Mouse (Mus musculus) urinary bladder, postnatal 4 days (tissue): ENCODE results near the gene Zfp13.
"Not testable (repeated sequence)": the region's sequence is repeated elsewhere in the genome, so short reads cannot be mapped to it uniquely, and the experiment has no call there.

Experiments
- DNase-seq, 2 experiments: peaks; one replicate each; pipeline ENCODE4 v3.0.0; 2021 to 2022; ENCODE audit warnings: low spot score in 2 of 2

The Zfp13 gene

DNA sequence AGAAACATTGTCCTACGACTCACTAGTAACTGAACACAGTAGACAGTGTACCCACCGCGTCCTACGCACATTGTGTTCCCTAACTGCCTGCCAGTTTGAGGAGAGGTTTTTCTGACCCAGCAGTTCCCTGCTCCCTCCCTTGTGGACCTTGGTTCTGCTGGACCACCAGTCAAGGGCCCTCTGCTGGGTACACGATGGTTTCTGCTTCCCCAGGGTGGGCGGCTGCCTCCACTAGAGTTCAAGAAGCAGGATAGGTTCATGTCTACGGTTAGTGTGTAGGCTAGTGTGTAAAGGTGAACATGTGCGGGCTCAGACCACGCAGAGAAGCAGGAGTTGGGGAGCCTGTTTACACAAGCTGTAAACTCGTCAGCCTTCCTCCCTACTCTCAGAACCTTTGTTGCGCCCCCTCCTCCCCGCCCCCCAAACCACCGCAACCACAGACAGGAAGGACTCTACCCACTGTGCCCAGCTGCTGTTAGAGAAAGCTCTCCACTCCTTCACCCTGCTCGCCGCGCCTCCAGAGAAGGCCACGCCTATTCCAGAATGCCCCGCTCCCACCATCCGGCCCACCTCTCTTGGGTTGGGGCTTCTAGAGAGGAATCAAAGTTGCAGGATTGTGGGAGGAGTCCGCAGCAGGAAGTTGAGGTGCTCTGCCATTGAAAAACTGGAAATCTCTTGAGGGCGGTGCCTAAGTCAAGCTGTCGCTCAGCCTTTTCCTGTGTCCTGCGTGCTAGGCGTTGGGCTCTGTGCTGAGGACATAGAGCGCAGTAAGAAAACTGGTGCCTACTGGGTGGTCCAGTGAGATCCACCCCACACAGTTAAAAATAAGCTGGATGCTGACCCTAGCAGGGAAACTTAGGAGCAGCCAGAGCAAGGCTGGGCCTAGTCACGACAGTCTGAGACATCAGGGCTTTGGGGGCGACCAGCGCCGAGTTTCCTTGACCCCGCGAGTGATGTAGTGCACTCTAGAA, at the start of gene Zfp13:
Gene Zfp13 (minus strand): TSS at position 906 of the 971 bp plus-strand sequence.
- DNase-seq: peak; percentile 87 to 88

DNA sequence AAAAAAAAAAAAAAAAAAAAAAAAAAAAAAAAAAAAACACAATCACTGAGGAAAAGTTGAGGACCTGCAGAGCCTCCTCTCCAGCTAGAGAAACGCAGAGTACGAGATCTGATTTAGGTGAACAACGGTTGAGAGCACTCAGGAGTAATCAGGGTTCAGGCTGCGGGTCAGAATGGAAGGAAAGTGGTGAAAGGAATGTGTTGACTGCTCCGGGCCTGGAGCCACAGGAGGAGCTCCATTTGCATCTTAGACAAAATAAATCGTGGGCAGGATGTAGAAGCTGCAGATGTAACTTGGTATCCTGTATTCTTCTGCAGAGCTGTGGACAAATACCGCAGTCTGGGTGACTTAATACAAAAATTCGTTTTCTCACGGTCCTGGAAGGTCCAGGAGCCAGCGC, 46.6 kb upstream of the Zfp13 start:
- no peak for DNase-seq

DNA sequence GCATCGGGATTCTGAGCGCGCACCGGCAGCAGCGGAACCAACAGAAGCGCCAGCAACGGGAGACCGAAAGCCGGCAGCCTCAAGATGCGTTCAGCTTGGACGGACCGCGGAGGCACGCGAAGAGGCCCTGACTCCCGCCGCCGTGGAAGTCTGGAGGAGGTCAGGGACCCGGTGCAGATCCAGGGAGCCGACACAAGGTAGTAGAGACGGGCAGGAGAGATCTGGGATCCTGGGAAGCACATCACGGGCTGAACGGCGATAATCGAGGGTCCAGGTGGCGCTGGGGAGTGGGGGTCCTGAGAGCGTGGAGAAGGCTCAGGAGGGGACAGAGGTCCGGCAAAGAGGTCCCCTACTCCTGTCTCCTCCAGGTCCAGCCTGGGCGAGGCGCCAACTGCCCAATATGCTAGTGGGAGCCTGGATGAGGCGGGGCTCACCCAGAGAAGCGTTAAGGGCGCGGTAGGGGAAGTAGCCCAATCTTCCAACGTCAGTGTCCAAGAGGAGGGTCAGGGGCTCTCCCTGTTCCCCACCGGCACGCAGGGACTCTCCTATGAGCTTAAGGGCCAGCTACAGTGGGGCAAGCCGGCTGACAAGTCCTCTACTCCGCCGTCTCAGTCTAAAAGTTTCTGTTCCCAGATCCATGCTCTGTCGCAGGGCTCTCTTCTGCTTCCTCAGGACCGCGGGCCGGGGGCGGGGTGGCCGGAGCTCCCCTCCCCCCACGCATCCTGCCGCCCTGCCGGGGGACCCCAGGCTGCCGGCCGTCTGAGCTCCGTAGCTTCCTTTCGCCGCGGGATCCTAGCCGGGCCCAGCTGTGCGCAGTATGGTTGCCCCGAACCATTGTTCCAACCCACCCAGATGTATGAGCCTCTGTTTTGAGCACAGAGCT, 45.6 kb upstream of the Zfp13 start, which contains the start of gene Mmp25:
Gene Mmp25 (minus strand): TSS at position 665 of the 883 bp plus-strand sequence.
- peak in 1 of 2 experiments; percentile 60 for DNase-seq

DNA sequence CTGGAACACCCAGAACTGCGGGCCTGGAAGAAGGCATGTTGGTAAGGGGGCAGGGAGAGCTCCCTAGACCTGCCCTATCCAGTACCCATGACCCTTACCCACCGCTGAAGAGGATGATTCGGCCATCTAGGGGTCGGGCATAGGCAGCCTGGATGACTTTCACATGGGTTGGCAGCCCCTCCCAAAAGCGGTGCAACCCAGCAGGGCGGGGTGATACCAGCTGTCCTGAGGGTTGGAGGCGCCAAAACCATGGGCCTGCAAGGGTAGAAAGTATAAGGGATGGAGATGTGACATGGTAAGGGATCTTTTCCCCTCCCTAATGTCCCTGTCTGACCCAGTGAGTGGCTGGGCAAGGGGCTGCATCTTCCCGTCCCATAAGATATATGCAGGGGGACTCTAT, 32.0 kb upstream of the Zfp13 start:
- no peak for DNase-seq

DNA sequence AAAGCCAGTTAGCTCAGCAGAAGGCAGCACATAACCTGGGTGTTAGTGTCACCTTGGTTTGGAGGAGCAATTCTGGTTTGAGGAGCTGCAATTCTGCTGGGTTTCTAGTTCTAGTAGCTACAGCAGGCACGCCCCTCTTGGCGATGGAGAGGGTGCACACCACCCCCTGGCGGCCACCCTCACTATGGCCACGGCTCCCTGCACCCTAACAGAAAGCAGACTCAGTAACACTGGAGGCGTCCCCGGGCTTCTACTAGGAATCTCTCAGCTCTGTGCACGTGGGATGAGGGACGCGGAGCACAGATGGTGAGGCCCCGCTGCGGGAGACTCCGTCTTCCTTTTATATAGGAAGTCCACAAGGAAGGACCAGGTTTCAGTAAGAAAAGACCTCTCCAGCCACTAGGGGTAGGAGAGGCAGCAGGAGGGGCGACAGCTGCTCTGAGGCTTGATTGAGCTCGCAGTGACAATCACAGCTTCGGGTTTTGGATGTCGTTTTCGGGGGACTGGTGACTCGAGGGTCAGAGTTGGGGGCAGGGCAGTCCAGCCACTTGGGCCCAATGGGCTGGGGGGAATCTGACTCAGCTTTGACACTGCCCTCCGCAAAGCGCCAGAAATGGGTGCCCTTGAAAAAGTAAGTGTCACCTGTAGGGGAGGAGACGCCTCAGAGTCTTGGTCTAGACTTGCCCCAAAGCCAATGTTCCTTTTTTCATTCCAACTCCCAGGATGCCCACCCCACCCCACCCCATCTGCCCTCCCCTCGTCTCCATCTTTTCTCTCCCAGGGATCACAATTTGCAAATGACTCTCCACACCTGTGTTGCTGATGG, 31.1 kb upstream of the Zfp13 start:
- peak; percentile 75 to 88 for DNase-seq

DNA sequence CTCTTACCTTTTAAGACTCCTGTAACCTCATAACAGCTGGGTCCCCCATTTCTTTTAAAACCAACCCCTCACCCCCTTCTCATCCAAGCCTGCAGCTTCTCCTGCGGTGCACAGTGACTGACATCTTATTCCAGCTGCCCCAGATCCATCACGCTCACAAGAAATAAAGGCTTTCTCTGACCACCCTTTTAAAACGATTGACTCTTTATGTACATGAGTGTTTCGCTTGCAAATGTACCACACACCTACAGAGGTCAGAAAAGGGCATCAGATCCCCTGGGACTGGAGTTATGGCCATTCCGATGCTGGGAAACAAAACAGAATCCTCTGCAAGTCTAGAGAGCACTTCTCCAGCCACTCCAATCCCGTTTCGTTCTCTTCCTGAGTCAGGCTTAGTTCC, 28.5 kb upstream of the Zfp13 start:
- no peak for DNase-seq

DNA sequence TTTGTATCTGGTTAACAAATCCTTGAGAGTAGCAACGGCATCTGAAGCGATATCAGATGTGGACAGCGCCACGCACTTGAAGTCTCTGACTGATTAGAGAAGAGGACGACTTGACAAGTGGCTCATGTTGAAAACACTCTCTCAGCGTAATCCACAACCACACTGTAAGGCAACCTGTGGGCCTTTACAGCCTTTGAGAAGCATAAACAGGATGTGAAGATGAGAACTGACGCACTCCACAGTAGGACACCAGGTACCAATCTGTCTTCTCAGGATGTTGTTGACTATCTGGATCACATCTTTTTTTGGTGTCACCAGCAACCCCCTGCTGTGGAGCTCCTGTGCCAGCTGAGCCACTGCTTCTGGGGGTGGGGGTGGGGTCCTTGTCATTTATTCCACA, 21.1 kb upstream of the Zfp13 start:
- DNase-seq: no peak

DNA sequence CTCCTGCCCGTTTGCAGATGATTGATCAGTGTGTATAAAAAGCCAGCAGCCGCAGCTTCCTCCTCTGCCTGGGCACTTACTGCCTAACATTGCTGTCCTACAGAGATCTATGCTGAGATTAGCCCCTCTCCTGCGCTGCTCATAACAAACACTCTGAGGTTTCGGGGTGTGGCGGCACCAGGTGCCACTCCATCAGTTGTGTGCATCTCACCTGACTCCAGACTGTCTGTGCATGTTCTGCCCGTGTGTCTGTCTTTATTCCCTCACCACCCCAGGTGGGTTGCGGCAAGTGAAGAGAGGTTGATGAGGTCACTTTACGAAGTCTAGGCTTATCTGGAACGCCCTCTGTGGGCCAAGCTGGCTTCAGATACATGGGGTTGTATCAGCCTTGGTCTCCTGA, 17.8 kb upstream of the Zfp13 start:
- DNase-seq: no peak

DNA sequence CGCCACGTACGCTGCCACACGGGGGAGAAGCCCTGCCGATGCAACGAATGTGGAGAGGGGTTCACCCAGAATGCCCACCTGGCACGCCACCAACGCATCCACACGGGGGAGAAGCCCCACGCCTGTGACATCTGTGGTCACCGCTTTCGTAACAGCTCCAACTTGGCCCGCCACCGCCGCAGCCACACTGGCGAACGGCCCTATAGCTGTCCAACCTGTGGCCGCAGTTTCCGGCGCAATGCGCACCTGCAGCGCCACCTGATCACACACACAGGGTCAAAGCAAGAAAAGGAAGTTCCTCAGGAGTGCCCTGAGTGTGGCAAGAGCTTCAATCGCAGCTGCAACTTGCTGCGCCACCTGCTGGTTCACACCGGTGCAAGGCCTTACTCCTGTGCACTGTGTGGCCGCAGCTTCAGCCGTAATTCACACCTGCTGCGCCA, 11.1 kb upstream of the Zfp13 start:
- DNase-seq: no peak

DNA sequence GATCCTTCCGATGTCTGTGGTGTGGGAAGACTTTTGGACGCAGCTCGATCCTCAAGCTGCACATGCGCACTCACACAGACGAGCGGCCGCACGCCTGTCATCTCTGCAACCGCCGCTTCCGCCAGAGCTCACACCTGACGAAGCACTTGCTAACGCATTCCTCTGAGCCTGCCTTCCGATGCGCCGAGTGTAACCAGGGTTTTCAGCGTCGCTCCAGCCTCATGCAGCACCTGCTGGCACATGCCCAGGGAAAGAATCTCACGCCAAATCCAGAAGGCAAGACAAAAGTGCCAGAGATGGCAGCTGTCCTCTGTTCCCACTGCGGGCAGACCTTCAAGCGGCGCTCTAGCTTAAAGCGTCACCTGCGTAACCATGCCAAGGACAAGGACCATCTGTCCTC, 10.3 kb upstream of the Zfp13 start:
- no peak for DNase-seq

DNA sequence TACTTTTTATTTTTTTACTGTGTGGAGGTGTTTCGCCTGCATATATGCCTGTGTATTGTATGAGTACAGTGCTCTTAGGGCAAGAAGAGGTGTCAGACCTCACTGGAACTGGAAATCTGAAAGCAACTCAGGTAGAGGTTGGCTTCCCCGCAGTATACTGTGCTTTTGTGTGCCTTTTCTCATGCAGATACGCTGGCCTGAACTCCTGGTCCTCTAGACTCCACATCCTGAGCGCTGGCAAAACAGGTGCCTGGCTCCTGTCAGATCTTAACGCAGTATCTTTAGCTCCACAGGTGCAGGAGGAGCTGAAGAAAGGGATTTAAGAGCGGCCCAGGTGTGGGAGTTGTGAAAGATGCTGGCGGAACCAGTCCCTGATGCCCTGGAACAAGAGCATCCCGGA, 5.9 kb upstream of the Zfp13 start:
- no peak for DNase-seq

DNA sequence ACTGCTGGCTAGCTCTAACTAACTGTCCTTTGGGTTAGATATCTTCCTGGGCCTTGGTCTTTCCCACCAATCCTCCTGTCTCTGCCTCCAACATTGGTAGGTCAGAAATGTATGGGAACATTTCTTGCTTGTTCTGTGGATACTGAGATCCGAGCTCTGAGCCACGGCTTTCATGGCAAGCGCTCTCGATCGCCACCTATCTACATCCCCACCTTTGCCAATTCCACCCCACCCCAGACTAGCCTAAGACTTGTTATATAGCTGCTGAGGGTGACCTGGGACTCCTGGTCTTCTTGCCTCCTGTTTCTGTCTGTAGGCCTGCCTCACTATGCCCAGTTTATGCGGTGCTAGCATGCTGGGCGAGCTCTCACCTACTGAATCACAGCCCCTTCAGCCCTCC, 5.1 kb upstream of the Zfp13 start:
- DNase-seq: no peak

DNA sequence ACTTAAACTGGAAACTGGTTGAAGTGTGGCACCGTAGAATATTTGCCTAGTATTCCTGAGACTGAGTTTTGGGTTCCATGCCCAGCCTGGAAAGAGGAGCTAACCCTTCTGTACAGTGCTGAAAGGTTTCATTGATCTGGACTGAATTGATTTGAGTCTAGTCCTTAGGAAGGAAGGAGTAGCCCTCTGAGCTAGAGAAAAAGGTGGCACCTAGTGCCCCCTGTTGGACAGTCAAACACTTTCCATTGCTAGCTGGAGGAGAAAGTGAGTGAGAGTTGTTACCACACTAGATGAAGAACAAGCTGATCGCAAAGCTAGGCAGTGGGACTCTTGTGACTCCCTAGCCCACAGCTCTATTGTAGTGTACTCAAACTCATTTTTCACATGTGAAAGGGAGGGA, 4.3 kb upstream of the Zfp13 start:
- no peak for DNase-seq

DNA sequence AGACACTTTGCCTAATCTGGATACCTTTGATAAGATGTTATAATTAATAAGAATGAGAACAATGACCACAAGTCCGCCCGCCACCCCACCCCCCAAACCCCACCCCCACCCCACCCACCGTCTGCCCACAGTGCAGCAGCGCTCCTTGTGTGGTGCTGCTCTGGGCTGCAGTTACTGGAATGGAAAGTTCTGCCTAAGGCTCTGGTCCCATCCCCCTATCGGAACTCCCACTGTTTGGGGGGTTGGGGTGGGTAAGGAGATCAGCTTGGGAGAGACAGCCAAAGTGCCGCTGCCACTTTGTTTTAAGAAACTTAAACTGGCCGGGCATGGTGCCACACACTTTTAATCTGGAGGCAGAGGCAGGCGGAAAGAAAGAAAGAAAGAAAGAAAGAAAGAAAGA, 3.8 kb upstream of the Zfp13 start:
- DNase-seq: no peak

DNA sequence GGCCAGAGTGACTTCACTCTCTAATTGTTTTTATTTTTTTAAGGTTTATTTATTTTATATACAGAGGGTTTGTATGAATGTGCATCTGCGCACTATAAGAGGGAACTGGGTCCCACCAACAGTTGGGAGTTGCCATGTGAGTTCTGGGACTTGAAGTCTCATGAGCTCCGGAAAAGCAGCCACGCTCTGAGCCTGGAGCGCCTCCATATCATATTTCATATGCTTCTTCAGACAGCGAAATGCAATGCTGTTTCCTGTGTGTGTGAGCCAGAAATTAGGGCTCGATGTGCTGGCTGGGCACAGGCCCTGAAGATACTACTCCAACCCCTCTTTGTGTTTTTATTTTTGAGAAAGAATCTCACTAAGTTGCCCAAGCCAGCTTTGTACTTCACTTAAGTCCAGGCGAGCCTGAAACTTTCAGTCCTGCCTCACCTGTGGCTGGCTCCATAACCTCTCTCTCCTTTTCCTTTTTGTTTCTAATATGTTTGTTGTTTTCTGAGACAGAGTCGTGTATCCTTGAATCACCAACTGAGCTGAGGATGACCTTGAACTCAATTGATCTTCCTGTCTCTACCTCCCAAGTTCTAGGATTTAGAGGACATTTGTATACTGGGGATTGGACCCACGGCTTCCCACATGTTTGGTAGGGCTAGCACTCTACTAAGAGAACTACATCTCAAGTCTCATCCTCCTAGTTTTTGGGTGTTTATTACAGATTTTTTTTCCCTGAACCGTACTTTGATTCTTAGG, 2.7 kb upstream of the Zfp13 start:
- DNase-seq: no peak

DNA sequence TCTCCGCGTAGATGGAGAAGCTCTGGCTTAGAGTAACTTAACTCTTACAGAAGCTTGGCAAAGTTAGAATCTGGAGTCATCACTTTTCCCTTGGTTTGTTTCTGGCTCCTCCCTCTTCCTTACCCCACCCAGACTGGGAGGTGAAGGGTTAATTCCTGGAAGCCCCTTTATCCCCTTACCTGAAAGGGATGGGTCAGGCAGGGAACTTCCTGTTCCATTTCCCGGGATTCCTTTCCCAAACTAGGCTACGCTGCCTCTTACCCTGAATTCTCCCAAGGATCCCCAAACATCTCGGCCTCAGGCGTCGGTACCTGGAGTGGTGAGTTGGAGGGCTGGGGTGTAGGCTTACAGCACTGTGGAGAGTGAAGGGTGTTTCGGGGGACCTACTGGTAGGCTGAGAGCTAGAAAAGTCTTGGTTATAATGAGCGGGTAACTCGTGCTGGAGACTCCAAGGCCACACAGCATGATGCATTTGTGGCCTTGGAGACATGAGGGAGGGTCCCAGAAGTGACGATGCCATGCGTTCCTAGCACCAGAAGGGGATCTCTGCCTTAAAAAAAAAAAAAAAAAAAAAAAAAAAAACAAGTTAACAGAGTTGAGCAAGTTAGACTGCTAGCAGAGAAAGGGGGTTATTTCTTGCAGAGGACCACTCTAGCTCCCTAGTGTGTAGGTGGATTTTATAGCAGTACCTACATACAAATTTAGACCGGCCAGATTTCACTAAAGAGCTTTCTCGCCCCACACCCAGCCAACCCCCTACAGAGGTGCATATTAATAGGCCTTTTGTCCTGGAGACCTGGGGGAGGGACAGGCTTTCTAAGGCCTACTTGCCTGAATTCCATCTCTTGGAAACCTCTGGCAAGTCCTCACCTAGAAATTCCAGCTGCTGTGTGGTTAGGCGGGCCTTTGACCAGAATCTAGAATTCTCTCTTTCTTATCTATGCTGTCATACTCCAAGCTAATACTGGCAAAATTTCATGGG, 1.6 kb upstream of the Zfp13 start, which contains the start of gene Zscan10:
Gene Zscan10 (plus strand): TSS at position 216 of the 982 bp plus-strand sequence.
- no peak for DNase-seq

DNA sequence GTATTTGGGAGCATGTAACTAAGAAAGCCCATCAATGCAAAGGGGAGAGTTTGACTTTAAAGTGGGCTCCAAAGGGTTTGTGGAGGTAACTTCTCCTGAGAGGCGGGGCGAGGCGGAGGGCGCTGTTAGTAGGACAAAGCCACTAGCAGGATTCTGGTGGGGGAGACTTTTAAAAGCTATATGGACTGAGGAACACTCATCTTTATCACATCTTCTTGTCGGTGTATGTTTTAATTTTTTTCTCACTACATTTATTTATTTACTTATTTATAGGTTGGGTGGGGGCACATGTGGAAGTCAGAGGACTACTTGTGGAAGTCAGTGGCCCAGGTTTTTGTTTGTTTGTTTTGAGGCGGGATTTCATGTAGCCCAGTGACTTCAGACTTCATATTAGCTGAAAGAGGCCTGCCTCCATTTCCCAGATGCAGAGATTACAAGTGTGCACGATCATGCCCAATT, 347 bp upstream of the Zfp13 start:
- no peak for DNase-seq

DNA sequence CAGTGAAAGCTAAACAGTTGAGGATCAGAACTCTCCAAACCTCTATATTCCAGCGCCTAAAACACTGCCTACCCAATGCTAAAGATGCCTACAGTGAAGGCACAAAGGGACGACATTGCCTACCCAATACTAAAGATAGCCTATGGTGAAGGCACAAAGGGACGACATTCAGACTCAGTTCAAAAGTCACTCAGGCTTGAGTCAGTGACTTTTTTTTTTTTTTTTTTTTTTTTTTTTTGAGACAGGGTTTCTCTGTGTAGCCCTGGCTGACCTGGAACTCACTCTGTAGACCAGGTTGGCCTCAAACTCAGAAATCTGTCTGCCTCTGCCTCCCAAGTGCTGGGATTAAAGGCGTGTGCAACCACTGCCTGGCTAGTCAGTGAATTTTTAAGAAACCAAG, 4.1 kb downstream of the Zfp13 start:
- DNase-seq: not testable (repeated sequence)

DNA sequence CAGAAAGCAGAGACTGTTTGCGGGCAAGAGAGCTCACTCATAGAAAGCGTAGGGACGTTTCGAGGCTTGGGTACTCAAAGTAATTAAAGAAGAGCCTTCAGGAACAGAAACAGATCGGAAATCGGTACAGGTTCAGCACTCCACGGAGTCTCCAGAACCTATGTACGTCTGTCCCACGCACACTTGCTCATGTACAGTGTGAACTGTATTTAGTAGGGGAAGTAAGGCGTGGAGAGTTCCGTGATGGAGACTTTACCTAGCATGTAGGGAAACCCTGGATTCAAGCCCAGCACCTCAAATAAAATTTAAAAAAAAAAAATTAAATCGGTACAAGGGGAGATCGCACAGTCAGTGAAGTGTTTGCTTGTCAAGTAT, 6.4 kb downstream of the Zfp13 start:
- no peak for DNase-seq
